Mouse (Mus musculus) MEL (cell line): Measurements from ENCODE around the gene Atp8b2.

Experiments
- CTCF ChIP-seq, 3 experiments: IDR thresholded peaks in 2 of 3; conservative IDR thresholded peaks in 1 of 3; 2 replicates each; pipeline ENCODE4 v1.5.1; 2011 to 2012; ENCODE audit warnings: low read length in 3 of 3, low read depth in 2 of 3, mild to moderate bottlenecking in 2 of 3, improper control_type of control experiment in 1 of 3, inconsistent platforms in 1 of 3, mixed read lengths in 1 of 3, moderate library complexity in 1 of 3; ENCODE audit not compliant: control insufficient read depth in 1 of 3, insufficient read depth in 1 of 3, poor library complexity in 1 of 3, severe bottlenecking in 1 of 3
- MYC ChIP-seq: IDR thresholded peaks from 2 replicates; pipeline ENCODE4 v1.6.1; 2011; ENCODE audit warnings: low read depth, mild to moderate bottlenecking, low read length, improper control_type of control experiment, moderate library complexity
- ZC3H11A ChIP-seq: IDR thresholded peaks from 2 replicates; pipeline ENCODE4 v1.6.1; 2012; ENCODE audit warnings: low read depth, mild to moderate bottlenecking, inconsistent platforms, low read length, improper control_type of control experiment

DNA sequence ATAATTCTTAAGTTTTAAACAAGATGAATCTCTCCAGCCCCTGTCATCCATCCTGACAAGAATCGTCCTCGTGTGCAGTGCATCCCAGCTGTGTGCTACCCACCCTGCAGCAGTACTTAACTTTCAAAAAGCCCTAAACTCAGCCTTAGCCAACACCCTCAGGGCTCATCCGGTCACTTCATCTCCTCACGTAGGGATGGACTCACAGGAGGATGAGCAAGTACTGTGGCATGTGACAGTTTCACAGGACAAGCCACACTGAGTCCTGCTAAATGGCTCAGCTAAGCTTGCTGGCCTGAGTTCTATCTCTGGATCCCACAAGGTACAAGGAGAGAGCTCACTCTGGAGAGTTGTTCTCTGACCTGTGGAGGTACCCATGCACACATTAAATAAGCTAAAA lies 34.4 kb downstream of the Atp8b2 start:
- TF ChIP-seq MYC (no peak), ZC3H11A (no peak), CTCF (IDR thresholded peaks at IDR 0.05 in 2 of 3, conservative IDR thresholded peaks at IDR 0.05 in 1 of 3; ENCODE audit: control insufficient read depth in 1 of 3, insufficient read depth in 1 of 3, low read depth in 2 of 3, low read length in 3 of 3, poor library complexity in 1 of 3, severe bottlenecking in 1 of 3) (no peak)
